Mouse (Mus musculus): ENCODE measurements around the gene Ubash3a. TPM values are rescaled to one million over a fixed set of nuclear protein-coding genes. Genes with fewer than 3 reads are reported as not detected.

Gene Ubash3a
- total and polyA plus RNA-seq, 3 experiments = 0.33 TPM; not detected in 2

DNA sequence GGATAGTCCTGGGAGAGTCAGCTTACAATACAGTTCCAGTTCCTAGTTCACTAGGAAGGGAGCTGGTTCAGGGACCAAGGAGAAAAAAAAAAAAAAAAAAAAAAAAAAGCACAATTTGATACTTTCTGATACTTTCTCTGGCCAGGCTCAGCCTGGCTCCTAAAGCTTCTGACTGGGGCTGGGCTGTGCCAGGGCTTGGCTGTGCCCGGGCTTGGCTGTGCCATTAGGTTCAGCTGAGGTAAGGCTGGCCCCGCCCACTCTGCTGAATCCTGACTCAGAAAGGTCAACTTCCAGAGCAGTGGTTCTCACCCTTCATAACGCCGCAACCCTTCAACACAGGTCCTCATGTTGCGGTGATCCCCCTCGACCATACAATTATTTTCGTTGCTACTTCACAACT, 52.8 kb downstream of the Ubash3a start:
- H3K4me1 ChIP-seq (ENCODE audit: insufficient read depth, low read depth, low read length) = no peaks in the 10 kb centered on the region
- ATAC-seq (ENCODE audit: extremely low read depth, insufficient number of reproducible peaks, low FRiP score, poor library complexity, severe bottlenecking) (no peak), DNase-seq (ENCODE audit: low spot score) (no peak)
- no peak for TF ChIP-seq GATA1 (IDR thresholded peaks at IDR 0.05; ENCODE audit: borderline replicate concordance, low read length)
- TF ChIP-seq GATA2 (IDR thresholded peaks at IDR 0.05; ENCODE audit: borderline replicate concordance, low read depth, low read length) = no peak
- TF ChIP-seq TAL1 (conservative IDR thresholded peaks at IDR 0.05; ENCODE audit: low read depth, low read length) = no peak
- no peak for TF ChIP-seq CTCF (IDR thresholded peaks at IDR 0.05; ENCODE audit: low read depth, low read length)
- TF ChIP-seq POLR2AphosphoS5 (IDR thresholded peaks at IDR 0.05; ENCODE audit: insufficient replicate concordance, low read depth, low read length) = no peak
- H3K27me3 ChIP-seq (ENCODE audit: insufficient read depth, low read length) = no peaks in the 10 kb centered on the region
- no peaks in the 10 kb centered on the region for H3K36me3 ChIP-seq (replicated peaks)
- no peak overlapping the region for H3K4me3 ChIP-seq (ENCODE audit: low read depth, low read length)
- H3K9me3 ChIP-seq (replicated peaks) = peaks cover 69% of the 10 kb centered on the region

DNA sequence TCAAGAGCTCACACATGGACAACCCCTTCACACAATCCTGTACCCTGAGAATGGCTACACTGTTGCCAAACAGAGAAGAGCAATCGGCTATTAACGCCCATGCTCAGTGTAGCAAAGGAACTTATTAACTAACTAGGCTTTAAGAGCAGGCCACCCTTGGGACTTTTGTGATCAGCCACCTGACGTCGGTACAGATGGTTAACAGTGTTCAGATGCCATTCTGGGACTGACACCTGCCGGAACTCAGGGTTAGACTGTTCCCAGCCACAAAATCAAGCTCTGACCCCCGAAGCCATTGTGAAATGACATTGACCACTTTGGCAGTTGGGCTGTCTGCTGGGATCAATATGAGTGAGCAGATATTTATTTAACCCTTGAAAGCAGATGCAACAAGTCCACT, 53.7 kb downstream of the Ubash3a start:
- no peak for DNase-seq (ENCODE audit: low spot score)
- Histone ChIP-seq H3K9me3 (replicated peaks) (peaks cover 72% of the 10 kb centered on the region), H3K4me1 (ENCODE audit: insufficient read depth, low read depth, low read length) (no peaks in the 10 kb centered on the region), H3K36me3 (replicated peaks) (no peaks in the 10 kb centered on the region), H3K4me3 (ENCODE audit: low read depth, low read length) (no peak overlapping the region), H3K27me3 (ENCODE audit: insufficient read depth, low read length) (no peaks in the 10 kb centered on the region)
- ATAC-seq (ENCODE audit: extremely low read depth, insufficient number of reproducible peaks, low FRiP score, poor library complexity, severe bottlenecking) = no peak
- no peak for TF ChIP-seq GATA2 (IDR thresholded peaks at IDR 0.05; ENCODE audit: borderline replicate concordance, low read depth, low read length)
- no peak for TF ChIP-seq POLR2AphosphoS5 (IDR thresholded peaks at IDR 0.05; ENCODE audit: insufficient replicate concordance, low read depth, low read length)
- TF ChIP-seq GATA1 (IDR thresholded peaks at IDR 0.05; ENCODE audit: borderline replicate concordance, low read length) = no peak
- TF ChIP-seq CTCF (IDR thresholded peaks at IDR 0.05; ENCODE audit: low read depth, low read length) = no peak
- no peak for TF ChIP-seq TAL1 (conservative IDR thresholded peaks at IDR 0.05; ENCODE audit: low read depth, low read length)

- Histone ChIP-seq H3K4me1 (ENCODE audit: insufficient read depth, low read depth, low read length) (no peaks in the 10 kb centered on the region), H3K27me3 (ENCODE audit: insufficient read depth, low read length) (no peaks in the 10 kb centered on the region), H3K9me3 (replicated peaks) (peaks cover 71% of the 10 kb centered on the region), H3K4me3 (ENCODE audit: low read depth, low read length) (no peak overlapping the region), H3K36me3 (replicated peaks) (no peaks in the 10 kb centered on the region)
- no peak for ATAC-seq (ENCODE audit: extremely low read depth, insufficient number of reproducible peaks, low FRiP score, poor library complexity, severe bottlenecking)
- TF ChIP-seq GATA2 (IDR thresholded peaks at IDR 0.05; ENCODE audit: borderline replicate concordance, low read depth, low read length) = no peak
- TF ChIP-seq CTCF (IDR thresholded peaks at IDR 0.05; ENCODE audit: low read depth, low read length) = no peak
- no peak for TF ChIP-seq TAL1 (conservative IDR thresholded peaks at IDR 0.05; ENCODE audit: low read depth, low read length)
- no peak for TF ChIP-seq POLR2AphosphoS5 (IDR thresholded peaks at IDR 0.05; ENCODE audit: insufficient replicate concordance, low read depth, low read length)
- TF ChIP-seq GATA1 (IDR thresholded peaks at IDR 0.05; ENCODE audit: borderline replicate concordance, low read length) = no peak
- DNase-seq (ENCODE audit: low spot score) = no peak
Observed at GRCm38 (mm10) chr17:31262715-31263114, 55.0 kb downstream of the Ubash3a start.

DNA sequence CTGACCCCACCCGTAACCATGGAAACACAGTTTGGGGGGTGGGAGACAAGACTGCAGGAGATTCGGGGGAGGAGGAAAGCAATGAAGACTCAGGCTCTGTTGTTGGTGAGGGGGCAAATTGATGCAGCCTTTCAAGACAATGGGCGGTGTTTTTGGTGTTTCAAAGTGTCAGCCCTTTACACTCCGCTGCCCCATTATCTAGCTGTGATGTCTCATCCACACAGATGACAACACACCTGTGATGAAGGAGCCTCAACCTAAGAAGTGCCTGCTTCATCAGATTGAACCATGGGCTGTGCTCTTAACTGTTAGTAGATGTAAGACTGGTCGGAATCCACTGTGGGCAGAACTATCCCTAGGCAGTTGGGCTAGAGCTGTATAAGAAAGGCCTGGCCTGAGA, 56.1 kb downstream of the Ubash3a start:
- no peak for TF ChIP-seq TAL1 (conservative IDR thresholded peaks at IDR 0.05; ENCODE audit: low read depth, low read length)
- TF ChIP-seq GATA1 (IDR thresholded peaks at IDR 0.05; ENCODE audit: borderline replicate concordance, low read length) = no peak
- TF ChIP-seq POLR2AphosphoS5 (IDR thresholded peaks at IDR 0.05; ENCODE audit: insufficient replicate concordance, low read depth, low read length) = no peak
- Histone ChIP-seq H3K4me1 (ENCODE audit: insufficient read depth, low read depth, low read length) (no peaks in the 10 kb centered on the region), H3K4me3 (ENCODE audit: low read depth, low read length) (no peak overlapping the region), H3K9me3 (replicated peaks) (peaks cover 69% of the 10 kb centered on the region), H3K36me3 (replicated peaks) (no peaks in the 10 kb centered on the region), H3K27me3 (ENCODE audit: insufficient read depth, low read length) (no peaks in the 10 kb centered on the region)
- no peak for ATAC-seq (ENCODE audit: extremely low read depth, insufficient number of reproducible peaks, low FRiP score, poor library complexity, severe bottlenecking)
- no peak for DNase-seq (ENCODE audit: low spot score)

- peaks cover 64% of the 10 kb centered on the region for H3K9me3 ChIP-seq (replicated peaks)
- no peak for ATAC-seq (ENCODE audit: extremely low read depth, insufficient number of reproducible peaks, low FRiP score, poor library complexity, severe bottlenecking)
- H3K4me1 ChIP-seq (ENCODE audit: insufficient read depth, low read depth, low read length) = no peaks in the 10 kb centered on the region
Observed at GRCm38 (mm10) chr17:31264372-31264771, 56.7 kb downstream of the Ubash3a start.

DNA sequence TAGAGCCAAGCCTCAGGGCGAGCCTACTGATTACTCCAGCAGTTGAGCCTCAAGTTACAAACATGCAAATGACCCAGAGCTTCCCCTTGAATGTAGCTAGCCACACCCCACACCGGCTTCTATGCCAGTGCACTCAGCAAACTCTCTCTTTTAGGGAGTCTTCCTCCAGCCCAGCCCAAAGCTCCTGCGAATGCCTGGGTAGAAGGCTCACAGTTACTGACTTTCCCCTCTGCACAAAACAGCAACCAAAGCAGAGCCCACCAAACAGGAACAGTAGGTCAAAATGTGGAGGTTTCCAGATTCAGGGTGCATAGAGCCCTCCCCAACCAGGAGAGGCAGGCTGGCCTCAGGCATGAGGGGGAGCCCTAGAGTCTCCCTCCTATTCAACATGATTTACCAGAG, 57.5 kb downstream of the Ubash3a start:
- H3K4me3 ChIP-seq (ENCODE audit: low read depth, low read length) = no peak overlapping the region
- H3K9me3 ChIP-seq (replicated peaks) = peaks cover 62% of the 10 kb centered on the region
- H3K27me3 ChIP-seq (ENCODE audit: insufficient read depth, low read length) = no peaks in the 10 kb centered on the region
- DNase-seq (ENCODE audit: low spot score) = no peak
- no peak for ATAC-seq (ENCODE audit: extremely low read depth, insufficient number of reproducible peaks, low FRiP score, poor library complexity, severe bottlenecking)
- no peak for TF ChIP-seq CTCF (IDR thresholded peaks at IDR 0.05; ENCODE audit: low read depth, low read length)
- TF ChIP-seq POLR2AphosphoS5 (IDR thresholded peaks at IDR 0.05; ENCODE audit: insufficient replicate concordance, low read depth, low read length) = no peak
- no peak for TF ChIP-seq GATA2 (IDR thresholded peaks at IDR 0.05; ENCODE audit: borderline replicate concordance, low read depth, low read length)
- no peak for TF ChIP-seq GATA1 (IDR thresholded peaks at IDR 0.05; ENCODE audit: borderline replicate concordance, low read length)
- no peak for TF ChIP-seq TAL1 (conservative IDR thresholded peaks at IDR 0.05; ENCODE audit: low read depth, low read length)
- H3K36me3 ChIP-seq (replicated peaks) = no peaks in the 10 kb centered on the region
- no peaks in the 10 kb centered on the region for H3K4me1 ChIP-seq (ENCODE audit: insufficient read depth, low read depth, low read length)

More at GRCm38 (mm10) chr17:31264372-31264771, 56.7 kb downstream of the Ubash3a start:
- DNase-seq (ENCODE audit: low spot score) = no peak
- Histone ChIP-seq H3K27me3 (ENCODE audit: insufficient read depth, low read length) (no peaks in the 10 kb centered on the region), H3K36me3 (replicated peaks) (no peaks in the 10 kb centered on the region), H3K4me3 (ENCODE audit: low read depth, low read length) (no peak overlapping the region)
- TF ChIP-seq POLR2AphosphoS5 (IDR thresholded peaks at IDR 0.05; ENCODE audit: insufficient replicate concordance, low read depth, low read length) (no peak), GATA2 (IDR thresholded peaks at IDR 0.05; ENCODE audit: borderline replicate concordance, low read depth, low read length) (no peak), TAL1 (conservative IDR thresholded peaks at IDR 0.05; ENCODE audit: low read depth, low read length) (no peak), CTCF (IDR thresholded peaks at IDR 0.05; ENCODE audit: low read depth, low read length) (no peak), GATA1 (IDR thresholded peaks at IDR 0.05; ENCODE audit: borderline replicate concordance, low read length) (no peak)
